Comparison of ENCODE assay signal across 31 mouse cellular contexts in genomic region chr3:78863005-78863404, GRCm38 (mm10).
"Had no signal": no experiment of that assay in that cellular context is flagged by ENCODE, and none has a peak within 500 bp of the region (broad histone marks: within the 10 kb centered on the region; RNA-seq: fewer than 3 reads in every experiment).

No protein-coding gene starts in this region.

- H3K9ac ChIP-seq: heart, embryonic 12.5 days; heart, embryonic 13.5 days; heart, embryonic 15.5 days; hindbrain, embryonic 12.5 days; hindbrain, embryonic 13.5 days; hindbrain, embryonic 14.5 days; hindbrain, embryonic 15.5 days; intestine, embryonic 15.5 days; kidney, embryonic 15.5 days had no signal

- H3K27me3 ChIP-seq: heart, embryonic 12.5 days; heart, embryonic 13.5 days; heart, embryonic 15.5 days; hindbrain, embryonic 12.5 days; hindbrain, embryonic 13.5 days; hindbrain, embryonic 15.5 days; intestine, embryonic 15.5 days; kidney, embryonic 15.5 days had no signal

- H3K36me3 ChIP-seq: heart, embryonic 10.5 days; heart, embryonic 12.5 days; heart, embryonic 13.5 days; heart, embryonic 15.5 days; hindbrain, embryonic 10.5 days; hindbrain, embryonic 12.5 days; hindbrain, embryonic 13.5 days; hindbrain, embryonic 15.5 days; intestine, embryonic 15.5 days; kidney, embryonic 15.5 days had no signal

- H3K9me3 ChIP-seq: heart, embryonic 10.5 days; heart, embryonic 12.5 days; heart, embryonic 13.5 days; heart, embryonic 15.5 days; hindbrain, embryonic 10.5 days; hindbrain, embryonic 12.5 days; hindbrain, embryonic 13.5 days; hindbrain, embryonic 15.5 days; intestine, embryonic 15.5 days; kidney, embryonic 15.5 days had no signal

- H3K4me2 ChIP-seq: heart, embryonic 11.5 days; heart, embryonic 12.5 days; heart, embryonic 13.5 days; heart, embryonic 15.5 days; hindbrain, embryonic 12.5 days; hindbrain, embryonic 13.5 days; hindbrain, embryonic 14.5 days; hindbrain, embryonic 15.5 days; intestine, embryonic 15.5 days; kidney, embryonic 15.5 days had no signal

- H3K4me1 ChIP-seq: heart, embryonic 10.5 days; heart, embryonic 12.5 days; heart, embryonic 13.5 days; heart, embryonic 15.5 days; hindbrain, embryonic 12.5 days; hindbrain, embryonic 15.5 days; intestine, embryonic 15.5 days; kidney, embryonic 15.5 days had no signal

- H3K27ac ChIP-seq: heart, embryonic 10.5 days; heart, embryonic 13.5 days; heart, embryonic 15.5 days; hindbrain, embryonic 10.5 days; hindbrain, embryonic 12.5 days; hindbrain, embryonic 13.5 days; hindbrain, embryonic 14.5 days; hindbrain, embryonic 15.5 days; hindbrain, postnatal 0 days; intestine, embryonic 15.5 days; kidney, embryonic 15.5 days; kidney, postnatal 0 days; layer of hippocampus, adult 2 months had no signal

- H3K4me3 ChIP-seq: heart, embryonic 10.5 days; heart, embryonic 12.5 days; heart, embryonic 13.5 days; heart, embryonic 15.5 days; hindbrain, embryonic 10.5 days; hindbrain, embryonic 12.5 days; hindbrain, embryonic 13.5 days; hindbrain, embryonic 15.5 days; intestine, embryonic 15.5 days; kidney, embryonic 15.5 days; layer of hippocampus, adult 2 months had no signal

- DNase-seq: heart, postnatal 10 days; heart, postnatal 14 days; heart, postnatal 36 days; heart, postnatal 4 days; kidney, adult 11 months; kidney, adult 18-20 months; kidney, adult 2 months; kidney, adult 8-10 months; kidney, adult 9 months; kidney, postnatal 10 days; kidney, postnatal 14 days; kidney, postnatal 25 days; kidney, postnatal 36 days; kidney, postnatal 4 days; layer of hippocampus, adult 9-11 months; layer of hippocampus, postnatal 36 days had no signal
